ENCODE assay signal across 10 mouse cellular contexts in the genomic region with DNA sequence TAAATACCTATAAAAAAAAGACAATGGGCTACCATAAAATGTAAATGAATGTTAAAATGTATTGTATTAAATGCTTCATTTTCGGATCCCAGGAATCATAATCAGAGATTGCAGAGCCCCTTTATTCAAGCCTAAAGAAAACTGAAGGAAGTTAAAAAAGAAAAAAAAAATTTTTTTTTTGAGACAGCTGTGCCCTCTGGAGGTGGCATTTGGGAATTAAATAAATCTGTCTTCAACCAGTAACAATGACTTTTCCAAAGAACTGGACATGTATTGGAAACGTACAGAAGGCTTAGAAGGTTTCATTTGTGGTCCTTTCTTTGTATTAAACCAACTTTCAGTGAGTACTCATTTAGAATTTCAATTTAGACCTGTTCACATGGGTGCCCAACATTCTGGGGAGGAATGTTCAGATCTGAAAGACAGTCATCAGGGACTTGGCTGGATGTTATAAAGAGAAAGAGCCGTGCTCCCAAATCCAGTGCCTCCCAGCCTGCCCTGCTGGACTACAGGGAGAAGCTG.
DNase-seq lines count a peak whose midpoint lies in the region; ATAC-seq and TF ChIP-seq lines count a peak whose summit lies in the region.
"Had no signal": no experiment of that assay in that cellular context is flagged by ENCODE, and none has a peak within 500 bp of the region (broad histone marks: within the 10 kb centered on the region; RNA-seq: fewer than 3 reads in every experiment).

No protein-coding gene starts in this region.

- ATAC-seq in forebrain, embryonic 16.5 days: 0 out of 2 replicates have a peak, but pooled peaks have one; percentile 23
- no peak for ATAC-seq in erythroblast, adult 5-6 weeks (replicated peaks; ENCODE audit: low FRiP score, poor library complexity, severe bottlenecking)

- DNase-seq in cerebellum, postnatal 14 days: peak; percentile 20 to 34
- no peak for DNase-seq in cerebellum, adult 11-12 months
- DNase-seq in left cerebral cortex, adult 2 months (ENCODE audit: extremely low spot score in 1 of 2, low spot score in 2 of 2): no peak
- no peak for DNase-seq in left cerebral cortex, adult 11 months (ENCODE audit: low spot score)
- DNase-seq in retina, embryonic 14.5 days (ENCODE audit: low spot score): peak; percentile 82
- DNase-seq in right cerebral cortex, postnatal 25 days: no peak

- H3K9me3 ChIP-seq in forebrain, embryonic 16.5 days (ENCODE audit: control insufficient read depth, low read length): no peaks in the 10 kb centered on the region

- no peaks in the 10 kb centered on the region for H3K4me1 ChIP-seq in forebrain, embryonic 16.5 days (replicated peaks; ENCODE audit: control insufficient read depth, insufficient read depth, low read length)

- no peak overlapping the region for H3K27ac ChIP-seq in left cerebral cortex, adult 2 months
- H3K27ac ChIP-seq in forebrain, embryonic 16.5 days (ENCODE audit: low read length): no peak overlapping the region
- H3K27ac ChIP-seq: macrophage had no signal

- intact Hi-C loops in left cerebral cortex, adult 2 months (cut with DNase I): loop anchor here (1.0 to 5.0 kb wide), 2 partner anchors 344 to 1380 kb away; no protein-coding TSS in a partner anchor

- TF ChIP-seq CTCF in left cerebral cortex, adult 2 months (IDR thresholded peaks at IDR 0.05): peak; percentile 71

- H3K4me2 ChIP-seq in forebrain, embryonic 16.5 days (ENCODE audit: low read length): no peak overlapping the region

- H3K36me3 ChIP-seq in forebrain, embryonic 16.5 days (ENCODE audit: control insufficient read depth, insufficient read depth): no peaks in the 10 kb centered on the region

- H3K9ac ChIP-seq in forebrain, embryonic 16.5 days (replicated peaks; ENCODE audit: low read depth, low read length): no peak overlapping the region

- no peak overlapping the region for H3K4me3 ChIP-seq in left cerebral cortex, adult 2 months
- no peak overlapping the region for H3K4me3 ChIP-seq in forebrain, embryonic 16.5 days (replicated peaks; ENCODE audit: low read length)
- H3K4me3 ChIP-seq: erythroblast, embryonic 14.5 days had no signal

- 6% methylated on average over 3 of the region's 3 CpGs for WGBS in forebrain, embryonic 16.5 days

- H3K27me3 ChIP-seq in forebrain, embryonic 16.5 days (replicated peaks; ENCODE audit: control insufficient read depth, insufficient read depth, low read length): peaks cover 4% of the 10 kb centered on the region

Comparison
In these comparisons a context has a peak if more than half of its experiments do, and no peak if none do; other contexts are left out.
1. DNase-seq: peak in cerebellum, postnatal 14 days (2 of 2) and retina, embryonic 14.5 days (single experiment); none in cerebellum, adult 11-12 months (single experiment), left cerebral cortex, adult 2 months (0 of 2), left cerebral cortex, adult 11 months (single experiment) and right cerebral cortex, postnatal 25 days (single experiment).